Mouse (Mus musculus): ENCODE data around the gene Actrt3. TPM values are rescaled to one million over a fixed set of nuclear protein-coding genes. Genes with fewer than 3 reads are reported as not detected.
A peak's percentile ranks its signal among the peaks of the same experiment; 100 is the strongest.

Actrt3 gene
- total RNA-seq (2021) = under 1 TPM; 0.49 to 0.79 TPM

DNA sequence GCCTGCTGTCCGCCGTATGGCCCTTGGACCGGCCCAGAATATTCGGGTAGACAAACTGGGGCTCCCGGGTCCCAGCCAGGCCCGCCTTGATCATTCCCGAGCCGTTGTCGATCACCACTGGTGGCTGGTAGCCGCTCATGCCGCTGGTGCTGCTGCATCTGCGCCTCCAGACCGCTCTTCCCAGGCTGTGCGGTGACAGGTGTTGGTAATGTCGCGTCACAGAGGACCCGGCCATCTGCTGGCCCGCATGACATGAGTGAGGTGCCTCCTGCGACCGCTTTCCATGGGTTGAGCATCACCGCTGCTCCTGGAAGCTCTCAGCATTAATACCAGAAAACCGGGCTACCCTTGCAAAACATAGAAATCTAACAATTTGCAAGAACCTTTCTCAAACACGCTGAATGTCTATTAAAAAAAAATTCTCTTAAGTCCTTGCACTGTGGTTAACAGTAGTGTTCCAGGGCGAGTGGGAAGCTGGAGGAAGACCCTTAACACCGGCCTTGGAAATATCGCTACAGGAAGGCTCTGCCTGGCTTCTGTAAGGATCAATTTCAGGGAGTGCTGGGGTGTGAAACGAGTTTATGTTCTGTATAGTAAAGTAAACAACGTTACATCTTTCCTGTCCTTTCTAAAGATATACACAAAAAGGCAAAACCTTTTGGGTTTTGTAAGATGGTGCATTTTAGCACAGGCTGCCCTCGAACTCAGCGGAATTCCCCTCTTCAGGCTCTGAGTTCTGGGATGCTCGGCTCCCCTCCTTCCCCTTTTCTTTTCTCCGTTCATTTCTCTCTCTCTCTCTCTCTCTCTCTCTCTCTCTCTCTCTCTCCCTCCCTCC lies at the start of gene Actrt3:
Gene Actrt3, minus strand, starts transcription at position 229 of the 835 bp plus-strand sequence.
- DNase-seq (ENCODE audit: extremely low spot score in 1 of 2, low spot score in 1 of 2) = peak; percentile 32 to 39

DNA sequence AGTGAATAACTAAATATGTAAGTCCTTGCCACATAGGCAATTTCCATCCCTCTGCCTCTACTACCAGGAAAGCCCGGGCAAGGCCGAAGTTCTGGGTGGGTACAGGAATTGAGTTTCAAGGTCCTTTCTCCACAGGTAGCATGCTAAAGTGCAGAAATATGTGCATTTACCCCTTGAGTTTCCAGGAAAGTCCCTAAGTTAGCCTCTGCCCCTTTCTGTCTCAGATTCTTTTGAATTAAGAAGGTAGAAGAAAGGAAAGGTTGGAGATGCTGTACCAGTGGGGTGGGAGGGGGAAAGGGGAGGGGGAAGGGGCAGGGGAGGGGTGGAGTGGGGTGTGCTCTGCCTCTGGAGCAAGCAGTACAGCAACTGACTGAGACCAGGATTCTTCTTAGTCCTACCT lies 48.7 kb upstream of the Actrt3 start:
- no peak for DNase-seq (ENCODE audit: extremely low spot score in 1 of 2, low spot score in 1 of 2)

GRCm38 (mm10) chr3:30647440-30648090 lies 47.8 kb upstream of the Actrt3 start, which contains the start of gene Lrrc34:
TSS of gene Lrrc34 (minus strand) at chr3:30647869.
- DNase-seq (ENCODE audit: extremely low spot score in 1 of 2, low spot score in 1 of 2) = no peak

GRCm38 (mm10) chr3:30646761-30647160 lies 47.0 kb upstream of the Actrt3 start:
- DNase-seq (ENCODE audit: extremely low spot score in 1 of 2, low spot score in 1 of 2) = no peak

DNA sequence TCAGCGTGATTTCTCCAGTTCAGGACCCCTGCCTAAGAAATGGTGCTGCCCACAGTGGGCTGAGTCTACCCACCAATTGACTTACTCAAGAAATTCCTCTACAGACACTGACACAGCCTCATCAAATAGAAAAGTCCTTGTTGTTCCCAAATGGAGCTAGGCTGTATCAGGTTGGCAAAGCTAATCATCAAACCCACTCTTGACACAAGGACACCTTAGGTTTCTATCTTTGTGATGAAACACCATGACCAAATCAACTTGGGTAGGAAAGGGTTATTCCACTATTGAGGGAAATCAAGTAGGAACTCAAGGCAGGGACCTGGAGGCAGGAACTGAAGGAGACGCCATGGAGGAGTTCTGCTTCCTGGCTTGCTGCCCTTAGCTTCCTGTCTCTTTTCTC lies 44.5 kb upstream of the Actrt3 start, which contains the start of gene Lrriq4:
Gene Lrriq4, plus strand, starts transcription at position 301 of the 400 bp plus-strand sequence.
- no peak for DNase-seq (ENCODE audit: extremely low spot score in 1 of 2, low spot score in 1 of 2)

- no peak for DNase-seq (ENCODE audit: extremely low spot score in 1 of 2, low spot score in 1 of 2)
These were observed 35.9 kb upstream of the Actrt3 start for GRCm38 (mm10) chr3:30635629-30636028.

GRCm38 (mm10) chr3:30633681-30634080 lies 33.9 kb upstream of the Actrt3 start:
- no peak for DNase-seq (ENCODE audit: extremely low spot score in 1 of 2, low spot score in 1 of 2)

- no peak for DNase-seq (ENCODE audit: extremely low spot score in 1 of 2, low spot score in 1 of 2)
These were observed 20.4 kb upstream of the Actrt3 start for GRCm38 (mm10) chr3:30620132-30620531.

DNA sequence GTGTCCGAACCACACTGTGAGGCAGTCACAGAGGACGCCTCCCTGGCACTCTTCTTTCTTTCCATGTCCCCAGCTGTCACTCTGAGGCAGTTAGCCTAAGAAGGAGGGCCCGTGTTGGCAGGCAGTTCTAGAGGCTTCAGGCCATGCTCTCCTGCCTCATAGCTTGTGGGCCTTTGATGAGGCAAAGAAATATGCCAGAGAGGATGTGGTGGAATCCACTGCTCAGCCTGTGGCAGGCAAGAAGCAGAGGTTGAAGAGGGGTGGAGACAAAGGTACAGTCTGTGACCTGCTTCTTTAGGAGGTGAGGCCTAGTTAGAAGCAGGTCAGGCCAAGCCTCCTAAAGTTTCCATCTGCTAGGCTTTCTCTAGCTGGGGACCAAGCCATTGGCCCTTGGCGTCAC lies 11.2 kb upstream of the Actrt3 start:
- no peak for DNase-seq (ENCODE audit: extremely low spot score in 1 of 2, low spot score in 1 of 2)

DNA sequence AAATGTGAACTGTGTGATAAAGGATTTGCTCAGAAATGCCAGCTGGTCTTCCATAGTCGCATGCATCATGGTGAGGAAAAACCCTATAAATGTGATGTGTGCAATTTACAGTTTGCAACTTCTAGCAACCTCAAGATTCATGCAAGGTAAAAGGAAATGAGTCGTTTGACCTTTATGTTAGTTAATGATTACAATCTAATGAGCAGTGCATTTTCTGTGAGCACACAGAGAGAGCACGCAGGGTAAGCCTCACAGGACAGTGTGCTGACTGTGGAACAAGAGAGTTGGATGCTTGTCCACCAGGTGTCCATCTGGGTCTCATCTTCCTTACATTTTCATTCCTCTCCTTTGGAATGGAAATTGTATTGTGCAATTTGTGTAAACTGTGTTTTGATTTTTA lies 9.3 kb upstream of the Actrt3 start:
- no peak for DNase-seq (ENCODE audit: extremely low spot score in 1 of 2, low spot score in 1 of 2)

- DNase-seq (ENCODE audit: extremely low spot score in 1 of 2, low spot score in 1 of 2) = no peak
These were observed 3.5 kb upstream of the Actrt3 start for GRCm38 (mm10) chr3:30603256-30603655.

- no peak for DNase-seq (ENCODE audit: extremely low spot score in 1 of 2, low spot score in 1 of 2)
These were observed 3.0 kb upstream of the Actrt3 start for GRCm38 (mm10) chr3:30602740-30603098.

GRCm38 (mm10) chr3:30602065-30602739 lies 2.5 kb upstream of the Actrt3 start, which contains the start of gene Mynn:
TSS of gene Mynn (plus strand) at chr3:30602065.
- DNase-seq (ENCODE audit: extremely low spot score in 1 of 2, low spot score in 1 of 2) = peak; percentile 89 to 96

- DNase-seq (ENCODE audit: extremely low spot score in 1 of 2, low spot score in 1 of 2) = no peak
These were observed 1.9 kb upstream of the Actrt3 start for GRCm38 (mm10) chr3:30601610-30602064.

GRCm38 (mm10) chr3:30601175-30601574 lies 1.4 kb upstream of the Actrt3 start:
- DNase-seq (ENCODE audit: extremely low spot score in 1 of 2, low spot score in 1 of 2) = peak; percentile 65 to 85

DNA sequence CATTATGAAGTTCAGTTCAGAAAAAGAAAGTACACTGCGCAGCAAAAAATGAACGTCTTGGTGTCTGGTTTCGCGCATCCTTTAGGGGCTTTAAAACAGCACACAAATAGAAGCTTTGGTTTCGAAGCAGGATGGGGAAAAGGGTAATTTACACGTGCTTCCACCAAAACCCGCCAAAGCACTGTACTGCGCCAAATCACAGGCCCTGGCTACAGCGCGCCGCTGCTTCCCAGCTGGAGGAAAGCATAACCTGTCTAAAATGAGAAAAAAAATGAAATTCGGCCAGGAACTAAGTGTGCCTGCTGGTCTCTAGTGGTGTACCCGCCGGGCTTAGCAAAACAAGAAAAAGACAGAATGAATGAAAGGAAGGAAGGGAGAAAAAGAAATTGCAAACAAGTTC lies 978 bp upstream of the Actrt3 start:
- peak; percentile 23 to 24 for DNase-seq (ENCODE audit: extremely low spot score in 1 of 2, low spot score in 1 of 2)

- DNase-seq (ENCODE audit: extremely low spot score in 1 of 2, low spot score in 1 of 2) = no peak
These were observed 2.5 kb downstream of the Actrt3 start for GRCm38 (mm10) chr3:30597271-30597670.

GRCm38 (mm10) chr3:30595111-30595832 lies 4.5 kb downstream of the Actrt3 start:
- peak; percentile 23 to 44 for DNase-seq (ENCODE audit: extremely low spot score in 1 of 2, low spot score in 1 of 2)

- DNase-seq (ENCODE audit: extremely low spot score in 1 of 2, low spot score in 1 of 2) = no peak
These were observed 5.8 kb downstream of the Actrt3 start for GRCm38 (mm10) chr3:30593719-30594485.

Measured in layer of hippocampus, postnatal 25 days (tissue).